Mouse (Mus musculus): ENCODE results near the gene Klc4.

Gene Klc4

GRCm38 (mm10) chr17:46589635-46590314, 56.0 kb downstream of the Klc4 start:
- DNase-seq (ENCODE audit: low read depth, low spot score), result no peak

GRCm38 (mm10) chr17:46588913-46589312, 56.9 kb downstream of the Klc4 start:
- DNase-seq (ENCODE audit: low read depth, low spot score), result no peak

- DNase-seq (ENCODE audit: low read depth, low spot score), result no peak
Observed at GRCm38 (mm10) chr17:46588173-46588572, 57.6 kb downstream of the Klc4 start.

- DNase-seq (ENCODE audit: low read depth, low spot score), result no peak
Observed at GRCm38 (mm10) chr17:46586327-46586726, 59.5 kb downstream of the Klc4 start.

Data from embryo, embryonic 11.5 days (tissue).